Mouse (Mus musculus) brain, embryonic 18.5 days (tissue): ENCODE results near the gene Defa25.
"Not testable (repeated sequence)": the region's sequence is repeated elsewhere in the genome, so short reads cannot be mapped to it uniquely, and the experiment has no call there.

ENCODE experiments used
- DNase-seq: peaks from one replicate; pipeline ENCODE4 v3.0.0-alpha.2; 2012; ENCODE audit warnings: low read depth, low spot score

Defa25 gene

GRCm38 (mm10) chr8:21084142-21084541, at the start of gene Defa25:
Defa25 (plus strand) TSS chr8:21084442.
- not testable (repeated sequence) for DNase-seq

GRCm38 (mm10) chr8:21054747-21055146, 29.5 kb upstream of the Defa25 start, which contains the start of gene Defa23:
Defa23 (plus strand) TSS chr8:21055047.
- DNase-seq: not testable (repeated sequence)

GRCm38 (mm10) chr8:21064738-21065137, 19.5 kb upstream of the Defa25 start, which contains the start of gene Defa35:
Defa35 (plus strand) TSS chr8:21065038.
- DNase-seq: not testable (repeated sequence)

- DNase-seq: no peak
These were observed 8.9 kb downstream of the Defa25 start for GRCm38 (mm10) chr8:21093106-21093505.

GRCm38 (mm10) chr8:21095950-21096349, 11.7 kb downstream of the Defa25 start, which contains the start of gene Gm14851:
Gm14851 (minus strand) TSS chr8:21096050.
- not testable (repeated sequence) for DNase-seq

- not testable (repeated sequence) for DNase-seq
These were observed 50.1 kb downstream of the Defa25 start, which contains the start of gene Defa30 for GRCm38 (mm10) chr8:21134342-21134741. Defa30 (plus strand) TSS chr8:21134642.
